Mouse (Mus musculus): ENCODE measurements at regions not wholly inside any gene's neighbourhood (a gene's known extent, or its start where the extent isn't known, plus 50 kb on each side); places are given as distances from the start of the nearest gene placed in this dataset.

GRCm38 (mm10) chrX:99415701-99416100 lies 55.4 kb downstream of the Pja1 start:
- peak; percentile 18 to 41 for DNase-seq (ENCODE audit: inconsistent age in 2 of 2, low spot score in 1 of 2)

DNA sequence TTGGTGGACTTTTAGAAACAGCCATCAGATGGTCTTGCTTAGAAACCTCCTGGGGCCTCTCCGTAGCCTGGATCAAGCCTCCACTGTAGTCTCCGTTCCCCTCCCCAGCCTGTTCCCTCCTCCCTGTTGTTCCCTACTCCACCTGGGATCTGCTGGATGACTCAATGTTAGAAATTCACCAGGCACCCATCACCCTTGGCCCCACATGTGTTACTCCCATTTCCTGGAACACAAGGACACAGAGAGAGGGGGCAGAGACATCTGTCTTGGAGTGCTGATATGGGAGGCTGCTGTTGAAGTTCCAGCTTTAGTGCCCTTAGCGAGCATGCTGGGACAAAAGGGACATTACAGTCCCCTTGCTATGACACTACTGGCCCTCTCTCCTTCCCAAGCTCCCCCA lies 60.1 kb downstream of the Pja1 start:
- DNase-seq (ENCODE audit: inconsistent age in 2 of 2, low spot score in 1 of 2) = peak in 1 of 2 experiments; percentile 57

DNA sequence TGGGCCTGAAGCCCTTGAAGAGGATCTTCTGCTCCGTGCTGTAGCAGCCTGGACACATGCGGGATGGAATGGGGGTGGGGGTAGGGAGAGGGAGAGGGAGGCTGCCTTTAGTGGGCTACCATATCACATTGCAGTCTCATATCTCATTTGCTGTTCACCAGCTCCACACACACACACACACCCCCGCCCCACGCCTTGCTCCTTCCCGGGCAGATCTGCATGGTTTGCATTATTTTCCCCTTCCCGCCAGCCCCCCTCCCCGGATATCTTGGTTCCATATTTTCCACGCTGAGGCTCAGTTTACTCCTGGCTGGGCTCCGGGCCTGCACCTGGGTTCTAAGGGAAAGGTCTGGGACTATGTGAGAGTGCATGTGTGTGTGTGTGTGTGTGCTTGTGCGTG lies 61.2 kb downstream of the Pja1 start:
- DNase-seq (ENCODE audit: inconsistent age in 2 of 2, low spot score in 1 of 2) = no peak

GRCm38 (mm10) chrX:99409331-99409730 lies 61.7 kb downstream of the Pja1 start:
- DNase-seq (ENCODE audit: inconsistent age in 2 of 2, low spot score in 1 of 2) = no peak

DNA sequence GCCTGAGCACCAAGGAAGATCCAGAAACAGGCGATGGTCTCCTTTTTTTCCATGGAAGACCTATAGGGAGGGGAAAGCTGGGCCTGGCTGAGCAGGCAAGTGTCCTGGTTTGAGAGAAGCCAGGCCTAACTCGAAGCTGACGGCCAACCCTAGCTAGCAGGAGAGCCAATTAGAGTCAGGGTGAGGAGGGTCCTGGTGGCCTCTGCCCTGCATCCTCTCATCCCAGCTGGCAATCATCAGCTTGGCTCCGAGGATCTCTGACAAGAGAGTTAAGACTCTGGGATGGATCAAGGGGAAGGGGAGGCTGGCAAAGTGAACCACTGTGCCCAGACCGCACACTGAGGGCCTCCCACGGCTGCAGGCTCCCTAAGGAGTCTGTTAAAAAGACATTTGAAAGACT lies 62.3 kb downstream of the Pja1 start:
- no peak for DNase-seq (ENCODE audit: inconsistent age in 2 of 2, low spot score in 1 of 2)

- DNase-seq (ENCODE audit: inconsistent age in 2 of 2, low spot score in 1 of 2) = no peak
These were observed 65.2 kb downstream of the Pja1 start for GRCm38 (mm10) chrX:99405843-99406242.

GRCm38 (mm10) chrX:99403521-99404149 lies 67.4 kb downstream of the Pja1 start:
- no peak for DNase-seq (ENCODE audit: inconsistent age in 2 of 2, low spot score in 1 of 2)

GRCm38 (mm10) chrX:99402841-99403520 lies 68.1 kb downstream of the Pja1 start:
- peak; percentile 22 to 72 for DNase-seq (ENCODE audit: inconsistent age in 2 of 2, low spot score in 1 of 2)

- no peak for DNase-seq (ENCODE audit: inconsistent age in 2 of 2, low spot score in 1 of 2)
These were observed 73.7 kb downstream of the Pja1 start for GRCm38 (mm10) chrX:99397344-99397743.

GRCm38 (mm10) chrX:99396180-99396579 lies 74.9 kb downstream of the Pja1 start:
- DNase-seq (ENCODE audit: inconsistent age in 2 of 2, low spot score in 1 of 2) = no peak

- DNase-seq (ENCODE audit: inconsistent age in 2 of 2, low spot score in 1 of 2) = no peak
These were observed 76.0 kb downstream of the Pja1 start for GRCm38 (mm10) chrX:99395067-99395466.

GRCm38 (mm10) chrX:99391628-99392027 lies 79.4 kb downstream of the Pja1 start:
- DNase-seq (ENCODE audit: inconsistent age in 2 of 2, low spot score in 1 of 2) = no peak

GRCm38 (mm10) chrX:99390462-99390838 lies 80.6 kb downstream of the Pja1 start:
- DNase-seq (ENCODE audit: inconsistent age in 2 of 2, low spot score in 1 of 2) = no peak

DNA sequence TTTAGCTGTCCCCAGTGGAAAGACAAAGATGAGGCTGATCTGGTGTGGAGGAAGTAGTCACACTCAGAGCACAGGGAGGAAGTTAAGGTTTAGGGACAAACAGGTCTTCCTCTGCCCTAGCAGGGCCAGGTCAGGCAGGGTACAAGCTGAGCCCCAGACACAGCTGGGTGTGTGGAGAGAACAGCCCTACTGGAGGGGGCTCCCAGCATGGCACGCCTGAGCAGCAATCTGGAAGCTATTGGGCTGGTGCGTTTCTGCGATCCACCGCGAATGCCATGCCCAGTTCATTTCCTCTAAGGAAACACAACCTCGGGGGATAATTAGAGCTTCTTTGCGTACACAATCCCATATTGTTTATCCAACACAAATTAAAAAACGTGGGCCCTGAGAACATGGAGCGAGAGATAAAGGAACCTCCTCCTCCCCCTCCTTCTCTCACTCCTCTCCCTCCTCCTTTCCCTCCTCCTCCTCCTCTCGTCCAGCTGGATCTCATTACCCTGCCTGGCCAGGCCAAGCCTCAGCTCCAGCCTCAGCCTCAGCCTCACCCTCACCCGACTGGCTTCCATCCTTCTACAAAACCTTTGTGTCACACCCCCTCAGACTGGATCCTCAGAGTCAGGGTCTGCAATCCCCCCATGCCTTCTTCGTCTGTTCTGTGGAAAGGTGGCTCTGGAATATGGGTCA lies 81.2 kb downstream of the Pja1 start:
- DNase-seq (ENCODE audit: inconsistent age in 2 of 2, low spot score in 1 of 2) = no peak

- DNase-seq (ENCODE audit: inconsistent age in 2 of 2, low spot score in 1 of 2) = no peak
These were observed 100.4 kb downstream of the Pja1 start for GRCm38 (mm10) chrX:99370711-99371110.

DNA sequence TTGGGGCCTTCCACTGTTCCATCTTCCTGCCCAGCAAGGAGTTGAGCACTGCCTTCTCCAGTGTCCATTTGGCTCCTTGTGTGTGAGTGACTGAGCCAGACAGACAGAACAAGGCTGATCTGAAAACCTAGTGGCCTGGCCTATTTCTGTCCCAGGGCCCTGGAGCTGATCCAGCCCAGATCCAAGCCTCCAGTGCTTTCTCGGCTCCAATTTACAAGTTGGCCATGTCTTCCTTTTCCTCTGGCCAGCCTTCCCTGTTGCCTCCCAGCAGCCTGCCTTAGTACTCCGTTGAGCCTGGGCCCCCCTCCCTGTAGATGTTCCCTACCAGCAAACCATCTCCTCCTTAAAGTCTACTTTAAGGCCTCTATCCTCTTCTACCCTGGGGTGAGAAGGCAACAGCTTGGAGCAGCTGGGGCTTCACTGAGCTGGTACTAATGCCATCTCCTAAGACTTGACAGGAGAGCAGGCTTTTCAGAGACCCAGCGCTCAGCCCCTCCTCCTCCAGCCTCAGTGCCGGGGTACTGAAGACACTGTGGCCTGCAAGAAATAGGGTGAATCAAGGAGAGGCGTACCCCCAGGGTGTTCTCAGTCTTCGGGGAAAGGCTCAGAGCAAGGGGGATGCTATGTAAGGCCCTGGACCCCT lies 101.7 kb downstream of the Pja1 start:
- DNase-seq (ENCODE audit: inconsistent age in 2 of 2, low spot score in 1 of 2) = peak in 1 of 2 experiments; percentile 52

- DNase-seq (ENCODE audit: inconsistent age in 2 of 2, low spot score in 1 of 2) = no peak
These were observed 107.0 kb downstream of the Pja1 start for GRCm38 (mm10) chrX:99364072-99364471.

GRCm38 (mm10) chrX:99360095-99360890 lies 110.8 kb downstream of the Pja1 start:
- DNase-seq (ENCODE audit: inconsistent age in 2 of 2, low spot score in 1 of 2) = no peak

DNA sequence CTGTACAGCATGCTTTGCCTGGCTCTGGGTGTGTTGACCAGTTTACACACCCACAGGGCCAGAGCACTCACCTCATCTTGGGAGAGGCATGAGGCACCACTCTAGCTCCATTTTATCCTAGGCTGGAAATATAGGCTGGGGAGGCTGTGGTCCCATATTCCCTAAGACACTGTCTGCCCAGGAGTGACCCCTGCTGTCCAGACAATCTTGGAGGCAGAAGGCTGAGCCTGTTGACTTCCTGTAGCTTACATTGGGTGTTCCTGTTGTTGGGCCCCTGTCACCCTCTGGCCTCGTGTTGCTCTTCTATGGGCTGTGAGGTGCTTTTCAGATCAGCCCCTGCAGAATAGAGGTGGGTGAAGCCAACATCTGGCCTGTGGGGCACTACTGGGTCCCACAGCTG lies 112.3 kb downstream of the Pja1 start:
- peak; percentile 46 to 66 for DNase-seq (ENCODE audit: inconsistent age in 2 of 2, low spot score in 1 of 2)

DNA sequence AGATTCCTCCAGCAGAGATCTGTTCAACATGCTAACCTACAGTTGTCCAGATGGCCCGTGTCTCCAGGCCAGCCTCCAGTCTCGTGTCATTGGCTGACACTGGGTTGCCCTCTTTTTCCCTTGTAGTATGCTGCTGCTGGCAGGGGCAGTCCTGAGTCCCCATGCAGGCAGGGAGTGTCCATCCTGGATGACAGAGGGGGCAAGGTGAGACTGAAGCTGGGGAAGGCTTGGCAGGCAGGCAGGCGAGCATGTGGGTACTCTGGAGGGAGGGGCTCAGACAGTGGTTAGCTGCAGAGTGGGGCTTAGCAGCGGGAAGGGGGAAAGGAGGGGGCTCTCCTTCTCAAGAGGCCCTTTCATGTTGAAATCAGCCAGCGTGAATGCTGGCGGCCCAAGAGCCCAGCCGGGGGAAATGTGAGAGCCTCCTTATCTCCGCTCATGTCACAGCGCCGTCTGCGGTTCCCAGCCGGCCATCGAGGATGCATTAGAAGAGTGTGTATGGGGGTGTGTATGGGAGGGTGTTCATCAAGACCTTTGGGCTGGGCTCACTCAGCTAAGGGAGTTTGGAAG lies 112.9 kb downstream of the Pja1 start:
- no peak for DNase-seq (ENCODE audit: inconsistent age in 2 of 2, low spot score in 1 of 2)

GRCm38 (mm10) chrX:99355128-99355527 lies 115.9 kb downstream of the Pja1 start:
- no peak for DNase-seq (ENCODE audit: inconsistent age in 2 of 2, low spot score in 1 of 2)

All from adrenal gland, adult (tissue).